Mouse (Mus musculus): ENCODE data around the gene Gcnt4. TPM values are rescaled to one million over a fixed set of nuclear protein-coding genes. Genes with fewer than 3 reads are reported as not detected.
A peak's percentile ranks its signal among the peaks of the same experiment; 100 is the strongest.

Gcnt4 gene
- 2.1 and 3.4 TPM in 2 replicates for total RNA-seq (2014; rRNA removed)
- polyA plus RNA-seq (2012; rRNA removed), result 0.75 and 1.1 TPM in 2 replicates

GRCm38 (mm10) chr13:96923999-96924961 is at the start of gene Gcnt4:
TSS of gene Gcnt4 (plus strand) at chr13:96924689.
- H3K27me3 ChIP-seq (ENCODE audit: control insufficient read depth, insufficient read depth, low read length), result no peaks in the 10 kb centered on the region
- H3K4me1 ChIP-seq (ENCODE audit: control insufficient read depth, insufficient read depth, low read length), result peaks cover 7% of the 10 kb centered on the region
- 13% methylated on average over 54 of the region's 56 CpGs for WGBS
- TF ChIP-seq POLR2A (IDR thresholded peaks at IDR 0.05; ENCODE audit: extremely low read depth, insufficient read depth, low read length), result peak; percentile 39; the same call in 1 of the 2 replicates
- TF ChIP-seq CTCF (IDR thresholded peaks at IDR 0.05; ENCODE audit: low read depth, low read length), result no peak
- H3K4me3 ChIP-seq (ENCODE audit: insufficient read depth, low read depth, low read length), result peak within 1 kb of the TSS; percentile 77
- H3K79me2 ChIP-seq (ENCODE audit: control insufficient read depth, insufficient read depth, low read length), result no peaks in the 10 kb centered on the region
- no peak within 1 kb of the TSS for H3K27ac ChIP-seq (replicated peaks; ENCODE audit: insufficient read depth, low read depth, low read length)
- peak; percentile 78 for DNase-seq (ENCODE audit: extremely low read depth, low read depth, low spot score)
- no peaks in the 10 kb centered on the region for H3K36me3 ChIP-seq (ENCODE audit: control insufficient read depth, insufficient read depth, low read length)
- H3K9ac ChIP-seq (ENCODE audit: low read depth, low read length), result peak within 1 kb of the TSS; percentile 88

GRCm38 (mm10) chr13:96878220-96879057 is 46.0 kb upstream of the Gcnt4 start:
- 86% methylated on average over 12 of the region's 12 CpGs for WGBS

GRCm38 (mm10) chr13:96884534-96884933 is 40.0 kb upstream of the Gcnt4 start:
- Histone ChIP-seq H3K27me3 (ENCODE audit: control insufficient read depth, insufficient read depth, low read length) (no peaks in the 10 kb centered on the region), H3K4me1 (ENCODE audit: control insufficient read depth, insufficient read depth, low read length) (no peaks in the 10 kb centered on the region), H3K36me3 (ENCODE audit: control insufficient read depth, insufficient read depth, low read length) (no peaks in the 10 kb centered on the region), H3K9ac (ENCODE audit: low read depth, low read length) (no peak overlapping the region), H3K79me2 (ENCODE audit: control insufficient read depth, insufficient read depth, low read length) (no peaks in the 10 kb centered on the region), H3K27ac (replicated peaks; ENCODE audit: insufficient read depth, low read depth, low read length) (no peak overlapping the region), H3K4me3 (ENCODE audit: insufficient read depth, low read depth, low read length) (no peak overlapping the region)
- WGBS, result 66% methylated on average over 1 of the region's 1 CpGs
- TF ChIP-seq POLR2A (IDR thresholded peaks at IDR 0.05; ENCODE audit: extremely low read depth, insufficient read depth, low read length), result no peak
- no peak for TF ChIP-seq CTCF (IDR thresholded peaks at IDR 0.05; ENCODE audit: low read depth, low read length)
- DNase-seq (ENCODE audit: extremely low read depth, low read depth, low spot score), result no peak

More at GRCm38 (mm10) chr13:96878220-96879057, 46.0 kb upstream of the Gcnt4 start:
- Histone ChIP-seq H3K79me2 (ENCODE audit: control insufficient read depth, insufficient read depth, low read length) (no peaks in the 10 kb centered on the region), H3K27ac (replicated peaks; ENCODE audit: insufficient read depth, low read depth, low read length) (no peak overlapping the region), H3K4me3 (ENCODE audit: insufficient read depth, low read depth, low read length) (no peak overlapping the region), H3K9ac (ENCODE audit: low read depth, low read length) (no peak overlapping the region), H3K36me3 (ENCODE audit: control insufficient read depth, insufficient read depth, low read length) (no peaks in the 10 kb centered on the region), H3K4me1 (ENCODE audit: control insufficient read depth, insufficient read depth, low read length) (no peaks in the 10 kb centered on the region), H3K27me3 (ENCODE audit: control insufficient read depth, insufficient read depth, low read length) (no peaks in the 10 kb centered on the region)
- no peak for DNase-seq (ENCODE audit: extremely low read depth, low read depth, low spot score)
- TF ChIP-seq POLR2A (IDR thresholded peaks at IDR 0.05; ENCODE audit: extremely low read depth, insufficient read depth, low read length) (no peak), CTCF (IDR thresholded peaks at IDR 0.05; ENCODE audit: low read depth, low read length) (no peak)

- 26% methylated on average over 2 of the region's 2 CpGs for WGBS
- Histone ChIP-seq H3K27ac (replicated peaks; ENCODE audit: insufficient read depth, low read depth, low read length) (no peak overlapping the region), H3K27me3 (ENCODE audit: control insufficient read depth, insufficient read depth, low read length) (no peaks in the 10 kb centered on the region), H3K9ac (ENCODE audit: low read depth, low read length) (no peak overlapping the region), H3K79me2 (ENCODE audit: control insufficient read depth, insufficient read depth, low read length) (no peaks in the 10 kb centered on the region), H3K4me1 (ENCODE audit: control insufficient read depth, insufficient read depth, low read length) (no peaks in the 10 kb centered on the region), H3K4me3 (ENCODE audit: insufficient read depth, low read depth, low read length) (no peak overlapping the region), H3K36me3 (ENCODE audit: control insufficient read depth, insufficient read depth, low read length) (no peaks in the 10 kb centered on the region)
- TF ChIP-seq POLR2A (IDR thresholded peaks at IDR 0.05; ENCODE audit: extremely low read depth, insufficient read depth, low read length), result no peak
- TF ChIP-seq CTCF (IDR thresholded peaks at IDR 0.05; ENCODE audit: low read depth, low read length), result no peak
- no peak for DNase-seq (ENCODE audit: extremely low read depth, low read depth, low spot score)
These were observed 34.5 kb upstream of the Gcnt4 start for GRCm38 (mm10) chr13:96889985-96890384.

- 77% methylated on average over 2 of the region's 2 CpGs for WGBS
- DNase-seq (ENCODE audit: extremely low read depth, low read depth, low spot score), result no peak
- H3K27ac ChIP-seq (replicated peaks; ENCODE audit: insufficient read depth, low read depth, low read length), result no peak overlapping the region
- no peaks in the 10 kb centered on the region for H3K4me1 ChIP-seq (ENCODE audit: control insufficient read depth, insufficient read depth, low read length)
- H3K4me3 ChIP-seq (ENCODE audit: insufficient read depth, low read depth, low read length), result no peak overlapping the region
- TF ChIP-seq POLR2A (IDR thresholded peaks at IDR 0.05; ENCODE audit: extremely low read depth, insufficient read depth, low read length) (no peak), CTCF (IDR thresholded peaks at IDR 0.05; ENCODE audit: low read depth, low read length) (no peak)
- H3K36me3 ChIP-seq (ENCODE audit: control insufficient read depth, insufficient read depth, low read length), result no peaks in the 10 kb centered on the region
- no peaks in the 10 kb centered on the region for H3K27me3 ChIP-seq (ENCODE audit: control insufficient read depth, insufficient read depth, low read length)
- no peaks in the 10 kb centered on the region for H3K79me2 ChIP-seq (ENCODE audit: control insufficient read depth, insufficient read depth, low read length)
- H3K9ac ChIP-seq (ENCODE audit: low read depth, low read length), result no peak overlapping the region
These were observed 29.3 kb upstream of the Gcnt4 start for GRCm38 (mm10) chr13:96895144-96895543.

Measured in liver, adult 2 months (tissue).